Mouse (Mus musculus) adrenal gland, postnatal 4 days (tissue): Measurements from ENCODE around the gene Nme8. TPM values are rescaled to one million over a fixed set of nuclear protein-coding genes. Genes with fewer than 3 reads are reported as not detected.

Experiments
- DNase-seq, 2 experiments: peaks; one replicate each; pipeline ENCODE4 v3.0.0; 2021 to 2022; ENCODE audit warnings: low spot score in 2 of 2, mixed read lengths in 2 of 2
- total RNA-seq, 2 experiments: library from RNA; stranded (reverse); gene quantifications; 2 replicates each; pipeline ENCODE4 v1.2.3; 2021

Nme8 gene
- total RNA-seq, 2 experiments from 2014 or later, result not detected

DNA sequence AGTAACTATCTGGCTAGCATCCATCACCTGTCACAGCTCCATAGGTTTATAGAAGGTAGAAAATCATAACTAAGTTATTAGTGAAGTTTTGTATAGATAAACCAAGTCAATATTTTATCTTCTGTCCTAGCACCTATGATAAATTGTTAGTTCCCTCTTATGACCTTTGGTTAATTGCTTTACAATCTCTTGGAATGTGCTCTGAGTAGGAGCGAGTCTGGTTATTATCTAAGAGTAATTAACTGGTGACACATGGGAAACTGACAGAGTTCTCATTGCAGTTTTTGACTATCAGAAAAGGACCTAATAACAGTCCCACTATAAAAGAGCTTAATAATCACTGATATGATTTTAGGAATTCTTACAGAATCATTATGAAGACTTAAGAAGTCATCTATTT lies 54.1 kb downstream of the Nme8 start:
- no peak for DNase-seq

DNA sequence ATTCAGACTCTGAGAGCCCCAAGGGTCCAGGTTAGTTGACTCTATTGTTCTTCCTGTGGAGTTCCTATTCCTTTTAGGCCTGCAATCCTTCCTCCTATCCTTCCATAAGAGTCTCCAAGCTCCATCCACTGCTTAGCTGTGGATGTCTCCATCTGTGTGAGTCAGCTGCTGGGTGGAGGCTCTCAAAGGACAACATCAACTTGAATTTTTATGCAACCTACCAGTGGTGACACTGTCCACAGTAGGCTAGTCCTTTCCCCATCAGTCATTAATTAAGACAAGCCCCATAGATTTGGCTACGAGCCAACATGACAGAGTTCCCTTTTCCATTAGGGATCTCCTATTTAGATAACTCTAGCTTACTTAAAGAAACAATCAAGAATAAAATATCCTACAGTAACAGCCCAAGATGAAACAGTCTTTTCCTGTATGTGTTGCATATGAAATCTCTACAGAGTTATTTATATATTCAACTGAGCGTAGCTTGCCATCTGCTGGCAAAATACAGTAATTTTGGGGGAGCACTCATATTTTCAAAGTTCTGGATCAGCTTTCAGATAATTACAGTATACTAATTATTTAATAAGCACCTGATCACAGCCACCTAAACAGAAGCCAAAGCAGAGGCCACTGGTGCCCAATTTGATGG lies 57.3 kb downstream of the Nme8 start:
- DNase-seq, result no peak

DNA sequence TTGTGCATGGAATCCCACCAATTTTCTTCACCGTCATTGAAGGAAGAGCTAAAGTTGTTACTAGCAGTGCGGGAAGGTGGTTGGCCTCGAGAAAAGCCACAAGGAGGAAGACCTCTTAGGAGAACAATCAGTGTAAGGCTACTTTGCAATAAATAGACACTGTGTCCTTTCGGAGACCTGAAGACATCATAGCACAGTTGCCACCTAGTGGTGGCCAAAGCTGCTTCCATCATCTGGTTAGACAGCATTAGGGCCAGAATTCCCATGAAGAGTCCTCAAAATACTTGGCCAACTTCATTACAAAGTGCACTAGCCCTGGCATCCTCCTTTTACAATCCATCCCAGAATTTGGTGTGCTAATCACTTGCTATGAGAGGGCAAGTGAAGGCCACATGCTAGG lies 61.5 kb downstream of the Nme8 start:
- DNase-seq, result no peak

DNA sequence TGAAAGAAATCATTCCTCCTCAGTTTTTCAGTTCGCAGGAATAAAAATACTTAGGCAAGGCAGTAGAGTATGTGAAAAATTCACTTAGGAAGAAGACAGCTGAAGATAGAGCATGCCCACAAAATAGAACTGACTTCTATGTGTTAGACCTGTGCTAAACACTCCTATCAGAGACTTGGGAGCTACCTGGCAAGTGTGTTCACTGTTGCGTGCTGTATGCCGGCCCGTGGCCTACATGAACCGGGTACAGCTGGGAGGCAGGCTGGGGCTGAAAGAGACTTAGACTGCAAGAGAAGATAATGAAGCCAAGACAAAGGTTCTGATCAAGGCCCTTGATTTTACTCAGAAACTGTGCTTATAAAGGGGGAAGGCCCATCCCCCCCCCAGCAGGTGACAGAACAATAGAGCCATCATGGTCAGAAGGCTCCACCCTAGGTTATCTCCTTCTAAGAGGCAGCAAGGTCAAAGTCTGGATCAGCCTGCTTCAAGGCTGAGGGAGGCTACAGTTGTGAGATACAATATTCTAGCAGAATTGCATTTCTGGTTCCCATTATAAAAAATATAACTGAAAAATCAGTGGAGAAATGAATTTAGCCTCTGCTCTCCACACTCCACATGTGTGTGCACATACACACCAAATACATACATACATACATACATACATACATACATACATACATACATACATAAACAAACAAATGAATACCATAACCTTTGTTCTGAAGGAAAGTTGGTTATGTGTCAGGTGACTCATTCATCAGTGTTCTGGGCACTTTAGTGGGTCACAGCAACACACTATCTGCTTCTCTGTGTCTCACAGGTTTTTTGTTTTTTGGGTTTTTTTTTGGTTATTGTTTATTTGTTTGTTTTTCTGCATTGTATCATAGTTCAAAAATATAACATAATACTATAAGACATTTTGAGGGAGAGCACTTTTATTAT lies 66.6 kb downstream of the Nme8 start:
- DNase-seq, result no peak

DNA sequence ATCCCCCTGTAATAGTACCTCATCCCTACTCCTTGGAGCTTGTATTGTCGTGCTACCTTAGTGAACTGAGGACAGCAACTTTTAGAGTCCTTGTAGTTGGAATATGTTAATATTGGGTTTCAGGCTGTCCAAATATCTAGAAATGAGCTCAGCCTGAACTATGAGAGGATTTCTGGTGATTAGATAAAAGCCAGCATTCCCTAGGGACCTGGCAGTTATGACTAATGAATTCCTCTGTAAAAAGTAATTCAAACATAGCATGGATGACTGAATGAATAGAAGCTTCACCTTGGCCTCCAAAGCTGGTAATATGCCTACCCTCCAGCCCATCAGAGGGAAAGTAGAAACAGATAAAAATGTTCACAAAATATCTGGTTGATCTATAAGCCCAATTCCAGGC lies 71.1 kb downstream of the Nme8 start:
- no peak for DNase-seq

DNA sequence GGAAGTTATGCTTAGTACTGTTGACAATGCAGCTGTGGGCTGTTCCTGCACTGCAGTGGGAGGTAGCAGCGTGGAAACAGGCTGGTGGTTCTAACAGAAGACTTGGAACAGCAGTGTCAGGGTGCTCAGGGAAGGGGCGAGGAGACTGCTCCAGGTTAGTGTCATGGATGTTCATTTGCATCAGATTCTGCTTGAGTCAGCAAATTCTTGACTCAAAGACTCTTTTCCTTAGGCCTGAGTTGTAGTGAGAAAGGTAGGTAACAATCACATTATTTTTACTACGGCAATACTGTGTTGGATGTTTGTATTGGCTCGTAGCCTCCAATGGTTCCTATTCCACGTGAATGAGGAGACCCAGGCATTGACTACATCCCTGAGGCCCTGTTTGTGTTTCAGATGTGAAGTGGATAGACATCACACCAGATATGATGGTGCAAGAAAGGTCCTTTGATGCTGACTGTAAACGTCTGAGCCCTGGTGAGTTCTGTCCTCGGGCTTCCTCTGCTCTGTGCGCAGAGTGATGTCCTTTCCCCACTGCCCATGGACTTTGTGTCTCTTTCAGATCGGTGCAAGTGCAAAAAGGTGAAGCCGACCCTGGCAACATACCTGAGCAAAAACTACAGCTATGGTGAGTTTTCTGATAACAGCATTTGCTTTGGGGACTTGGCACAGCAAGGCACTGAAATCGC lies 72.8 kb downstream of the Nme8 start:
- no peak for DNase-seq

DNA sequence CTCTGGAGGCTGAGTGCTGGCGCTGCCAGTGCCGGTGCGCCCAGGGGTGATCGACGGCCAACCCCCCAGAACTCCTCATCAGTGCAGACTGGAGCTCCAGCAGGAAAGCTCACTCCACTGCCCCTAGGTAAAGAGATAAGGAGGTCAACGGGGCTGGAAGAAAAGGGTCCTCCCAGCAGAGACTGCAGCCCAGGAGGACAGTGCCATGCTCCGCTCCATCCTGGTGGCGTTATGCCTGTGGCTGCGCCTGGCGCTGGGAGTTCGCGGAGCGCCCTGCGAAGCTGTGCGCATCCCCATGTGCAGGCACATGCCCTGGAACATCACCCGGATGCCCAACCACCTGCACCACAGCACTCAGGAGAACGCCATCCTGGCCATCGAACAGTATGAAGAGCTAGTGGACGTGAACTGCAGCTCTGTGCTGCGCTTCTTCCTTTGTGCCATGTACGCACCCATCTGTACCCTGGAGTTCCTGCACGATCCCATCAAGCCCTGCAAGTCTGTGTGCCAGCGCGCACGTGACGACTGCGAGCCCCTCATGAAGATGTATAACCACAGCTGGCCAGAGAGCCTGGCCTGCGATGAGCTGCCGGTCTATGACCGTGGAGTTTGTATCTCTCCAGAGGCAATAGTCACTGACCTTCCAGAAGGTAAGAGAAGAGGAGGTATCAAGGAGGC lies 74.2 kb downstream of the Nme8 start:
- no peak for DNase-seq

DNA sequence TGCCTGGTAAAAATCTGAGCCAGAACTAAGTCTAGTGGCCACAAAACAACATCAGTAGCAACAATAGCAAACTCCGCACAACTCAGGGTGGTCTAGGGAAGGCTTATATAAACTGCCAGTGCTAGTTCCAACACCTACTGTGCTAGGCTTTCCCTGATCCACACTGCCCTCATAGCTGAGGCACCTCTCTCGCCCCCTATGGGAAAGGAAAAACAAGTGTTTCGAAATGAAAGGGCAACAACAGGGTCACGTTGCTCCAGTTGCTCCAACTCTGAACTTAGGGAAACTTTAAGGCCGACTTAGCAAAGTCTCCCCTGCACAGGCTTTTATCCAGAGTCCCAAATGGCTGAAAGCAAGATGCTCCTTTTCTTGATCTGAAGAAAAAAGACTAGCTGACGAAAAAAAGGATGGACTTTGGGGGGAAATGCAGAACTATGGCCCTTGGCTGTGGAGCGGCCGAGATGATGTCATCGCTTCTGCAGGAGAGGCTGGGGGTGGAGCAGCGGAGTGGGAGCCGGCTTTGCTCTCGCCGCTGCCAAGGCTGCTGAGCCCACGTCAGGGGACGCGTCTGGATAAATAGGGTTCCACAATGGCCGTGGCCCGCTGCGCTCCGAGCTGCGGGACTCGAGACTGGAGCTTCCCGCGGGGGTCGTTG lies 74.9 kb downstream of the Nme8 start, which contains the start of gene Sfrp4:
TSS of gene Sfrp4 (plus strand) at position 532 of the 655 bp plus-strand sequence.
- no peak for DNase-seq

DNA sequence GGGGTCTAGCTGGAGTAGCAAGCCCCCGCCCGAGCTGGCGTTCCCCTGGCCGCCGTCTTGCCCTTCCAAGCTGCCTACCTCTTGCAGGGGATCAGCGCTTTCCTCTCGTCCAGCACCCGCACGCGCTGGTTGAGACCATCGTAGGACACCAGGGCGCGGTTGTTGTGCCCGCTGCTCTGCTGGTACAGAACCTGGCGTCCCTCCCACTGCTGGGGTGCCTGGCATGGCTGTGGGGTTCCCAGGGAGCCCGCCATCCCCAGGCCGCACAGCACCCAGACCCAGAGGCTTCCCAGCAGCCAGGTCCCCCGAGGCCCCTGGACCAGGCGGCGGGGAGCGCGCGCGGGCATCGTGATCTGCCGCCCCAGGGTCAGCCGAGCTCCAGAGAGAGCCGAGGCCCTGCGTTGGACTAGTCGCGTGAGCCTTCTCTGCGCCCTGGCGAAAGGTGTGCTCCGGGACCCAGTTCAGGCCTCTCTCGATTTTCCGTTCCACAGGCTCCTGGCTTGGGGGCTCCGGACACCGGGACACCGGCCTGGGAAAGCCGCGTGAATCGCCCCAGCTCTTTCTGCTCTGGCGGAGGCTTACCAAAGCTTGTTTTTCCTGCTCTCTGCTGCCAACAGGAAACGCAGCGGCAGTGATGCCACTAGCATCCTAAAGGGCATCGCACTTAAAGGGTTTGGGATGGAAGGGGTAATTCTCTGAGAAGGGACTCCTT lies 78.2 kb downstream of the Nme8 start, which contains the start of gene Epdr1:
TSS of gene Epdr1 (minus strand) at position 712 of the 712 bp plus-strand sequence.
- DNase-seq, result peak; percentile 26 to 37

DNA sequence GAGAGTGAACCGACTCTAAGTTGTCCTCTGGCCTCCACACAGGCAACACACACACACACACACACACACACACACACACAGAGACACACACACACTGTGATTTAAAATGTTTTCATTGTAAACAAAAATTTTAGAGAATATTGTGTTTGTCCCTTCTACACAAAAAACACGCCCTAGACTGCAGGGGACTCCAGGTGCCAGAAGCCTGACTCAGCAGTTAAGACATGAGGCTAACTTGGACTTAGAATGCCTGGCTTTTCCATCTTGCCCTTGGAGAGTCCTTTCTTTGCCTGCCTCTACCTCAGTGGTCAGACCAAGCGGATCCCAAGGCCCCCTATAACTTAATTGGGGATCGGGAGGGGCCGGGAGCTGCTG lies 78.8 kb downstream of the Nme8 start:
- DNase-seq, result no peak

DNA sequence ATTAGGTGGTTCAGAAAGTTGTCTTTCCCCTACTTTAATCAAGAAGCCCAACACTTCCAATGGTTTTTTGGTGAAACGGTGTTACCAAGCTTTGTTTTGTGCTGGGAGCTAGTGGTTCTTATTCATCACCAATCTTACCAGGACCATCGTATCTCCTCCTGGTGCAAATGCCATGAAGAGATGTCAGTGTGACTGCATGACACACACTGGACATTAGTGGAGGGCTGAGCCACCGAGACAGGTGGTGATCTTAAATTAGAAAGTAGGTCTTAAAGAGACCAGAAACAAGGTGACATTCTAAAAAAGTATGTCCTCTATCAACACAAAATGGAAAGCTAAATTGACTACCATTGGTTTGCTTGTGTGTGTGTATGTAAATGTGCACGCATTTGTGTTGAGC lies 79.5 kb downstream of the Nme8 start:
- no peak for DNase-seq

DNA sequence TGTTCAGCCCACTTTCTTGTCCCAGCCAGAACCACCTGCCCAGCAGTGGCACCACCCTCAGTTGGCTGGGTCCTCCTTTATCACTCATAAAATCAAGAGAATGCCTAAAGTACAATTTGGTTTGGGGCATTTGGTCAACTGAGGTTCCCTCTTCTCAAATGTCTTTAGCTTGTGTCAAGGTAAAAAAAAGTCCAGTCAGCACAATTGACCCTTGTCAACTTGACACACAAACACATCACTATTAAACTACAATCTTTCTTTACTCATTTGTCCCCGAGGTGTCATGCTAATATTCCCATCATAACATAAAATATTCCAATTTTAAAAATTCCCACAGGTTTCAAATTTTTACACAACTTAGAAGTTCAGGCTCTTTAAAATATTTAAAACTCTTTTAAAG lies 83.3 kb downstream of the Nme8 start:
- DNase-seq, result no peak

DNA sequence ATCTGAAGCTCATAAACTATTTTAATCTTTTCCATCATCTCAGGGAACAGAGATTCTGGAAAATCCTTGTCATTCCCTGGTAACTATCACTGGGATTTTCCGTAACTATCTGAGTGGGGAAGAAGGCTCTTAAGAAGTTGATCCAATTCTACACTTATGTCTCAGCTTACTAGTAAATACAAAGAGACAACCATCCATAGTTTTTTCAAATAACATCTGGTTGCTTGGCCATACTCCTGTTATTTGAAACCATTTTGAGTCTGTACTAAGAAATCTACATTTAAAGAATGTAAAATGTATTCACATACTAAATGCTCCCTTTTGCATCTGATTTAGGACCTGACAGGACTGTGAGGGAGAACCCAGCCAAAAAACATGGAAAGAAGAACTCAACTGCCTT lies 84.2 kb downstream of the Nme8 start:
- DNase-seq, result no peak

DNA sequence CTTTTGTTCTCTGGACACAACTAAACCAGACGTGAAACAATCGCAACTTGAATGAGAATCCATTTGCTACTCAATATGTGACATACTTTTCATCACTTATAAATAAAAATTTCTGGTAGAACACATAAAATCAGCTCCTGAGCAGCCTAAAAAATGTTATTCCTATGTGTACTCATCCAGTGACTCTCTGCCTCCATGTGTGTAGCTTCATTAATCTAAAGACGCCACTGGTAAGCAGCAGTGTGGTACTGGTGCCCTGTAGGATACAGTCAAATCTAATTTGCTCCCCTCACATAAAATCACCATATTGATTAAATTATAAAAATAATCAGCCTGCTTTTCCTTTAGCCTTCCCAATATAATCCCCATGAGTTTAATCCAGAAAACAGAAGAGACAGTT lies 84.6 kb downstream of the Nme8 start:
- DNase-seq, result no peak

DNA sequence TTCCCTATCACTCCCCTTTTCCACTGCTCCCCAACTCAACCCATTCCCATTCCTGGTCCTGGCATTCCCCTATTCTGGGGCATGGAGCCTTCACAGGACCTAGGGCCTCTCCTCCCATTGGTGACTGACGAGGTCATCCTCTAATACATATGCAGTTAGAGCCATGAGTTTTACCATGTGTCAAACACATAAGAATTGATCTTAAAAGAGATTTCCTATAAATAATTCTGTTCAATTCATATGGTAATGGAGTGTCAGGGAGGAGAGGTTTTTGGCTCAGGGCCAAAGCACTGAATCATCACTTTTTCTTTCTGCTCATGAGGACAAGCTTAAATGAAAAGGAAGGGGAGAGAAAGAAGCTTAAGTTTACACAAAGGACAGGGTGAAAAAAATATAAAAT lies 85.2 kb downstream of the Nme8 start:
- DNase-seq, result no peak

DNA sequence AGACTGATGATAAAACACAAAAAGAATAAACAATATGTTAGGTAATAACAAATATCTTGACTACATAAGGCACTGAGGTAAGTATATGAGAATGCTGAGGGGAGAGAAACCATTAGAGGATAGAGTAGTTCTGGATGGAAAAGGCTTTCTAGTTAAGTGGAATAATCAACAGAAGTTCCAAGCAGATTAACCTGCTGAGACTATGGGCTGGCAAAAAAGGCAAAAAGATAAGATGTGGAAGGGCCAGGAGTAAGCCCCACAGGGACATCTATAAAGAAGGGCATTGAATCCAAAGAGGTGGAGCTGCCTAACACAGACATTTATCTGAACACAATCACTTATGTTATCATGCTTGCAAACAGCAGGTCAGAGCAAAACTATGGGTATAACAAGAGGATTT lies 89.5 kb downstream of the Nme8 start:
- no peak for DNase-seq

DNA sequence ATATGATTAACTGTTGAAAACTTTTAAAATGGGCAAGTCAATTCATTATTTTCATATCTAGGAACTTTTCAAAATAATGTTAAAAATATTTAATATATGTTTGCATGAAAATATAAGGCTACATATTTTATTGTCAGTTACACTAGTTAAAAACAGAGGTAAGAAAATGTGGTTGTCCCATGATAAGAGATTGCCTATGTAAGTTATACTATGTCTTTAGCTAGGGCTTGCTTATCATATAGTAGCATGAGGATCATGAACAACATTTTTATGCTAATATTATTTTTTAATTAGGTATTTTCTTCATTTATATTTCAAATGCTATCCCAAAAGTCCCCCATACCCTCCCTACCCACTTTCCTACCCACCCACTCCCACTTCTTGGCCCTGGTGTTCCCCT lies 92.7 kb downstream of the Nme8 start:
- DNase-seq, result no peak

DNA sequence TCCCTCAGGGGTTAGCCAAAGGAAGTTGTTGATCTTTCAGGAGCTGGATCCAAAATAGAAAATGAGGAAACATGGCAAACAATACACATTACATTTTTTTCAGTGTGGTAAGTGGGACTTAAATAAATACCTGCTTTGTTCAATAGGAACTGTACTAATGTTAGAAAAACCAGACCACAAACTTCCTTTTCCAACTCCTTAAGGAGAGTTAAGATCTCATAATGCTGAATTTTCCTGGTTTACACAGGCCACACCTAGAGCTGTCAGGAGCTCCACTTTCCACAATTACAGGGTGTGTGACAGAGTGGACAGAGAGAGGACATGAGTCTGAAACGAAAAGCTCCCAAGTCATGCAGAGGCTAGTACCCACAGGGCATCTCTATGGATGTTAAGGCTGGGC lies 93.9 kb downstream of the Nme8 start:
- DNase-seq, result no peak

DNA sequence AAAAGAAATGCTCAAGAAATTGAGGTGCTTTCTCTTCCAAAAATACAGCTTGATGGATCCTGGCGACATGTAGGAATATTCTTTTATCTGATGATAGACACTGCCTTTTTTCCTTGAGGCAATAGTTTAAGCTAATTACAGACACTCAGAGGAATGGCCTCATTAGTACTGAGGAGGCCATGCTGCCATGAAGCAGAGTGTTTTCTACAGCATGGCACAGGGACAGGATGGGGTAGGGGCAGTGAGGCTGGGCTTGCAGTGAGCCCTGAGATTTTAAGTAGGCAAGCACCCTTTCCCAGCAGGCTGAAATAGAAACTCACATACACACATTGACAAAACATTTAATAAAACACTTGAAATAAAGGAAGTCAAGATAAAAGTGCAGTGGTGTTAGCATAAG lies 95.1 kb downstream of the Nme8 start:
- DNase-seq, result no peak

DNA sequence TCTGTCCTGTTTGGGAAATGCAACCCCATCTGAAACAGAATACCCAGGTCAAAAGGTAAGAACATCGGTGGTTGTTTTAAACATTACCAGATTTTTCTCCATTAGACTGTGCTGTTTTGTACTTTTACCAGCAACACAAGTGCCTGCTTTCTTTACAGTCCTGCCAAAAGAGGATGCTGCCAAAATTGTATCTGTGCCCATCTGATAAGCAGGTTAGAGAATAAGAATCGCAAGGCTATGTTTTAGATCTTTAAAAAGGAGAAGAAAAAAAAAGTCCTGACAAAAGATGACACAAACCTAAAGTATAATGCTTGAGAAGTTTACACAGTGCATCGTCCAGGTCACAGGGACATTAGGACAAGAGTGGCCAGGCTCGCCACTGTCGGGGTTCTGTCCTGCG lies 98.4 kb downstream of the Nme8 start:
- DNase-seq, result no peak
